Mouse (Mus musculus) bone marrow, adult 2 months (tissue): ENCODE measurements around the gene Tmem245.

Experiments used
- CTCF ChIP-seq: fragments of 200-500 bp; IDR thresholded peaks from 2 replicates; pipeline ENCODE4 v1.5.1; 2011; ENCODE audit warnings: low read length, control low read depth; ENCODE audit not compliant: control insufficient read depth, insufficient read depth
- POLR2A ChIP-seq: fragments of 200-500 bp; IDR thresholded peaks from 2 replicates; pipeline ENCODE4 v1.6.1; 2011; ENCODE audit warnings: low read depth, mild to moderate bottlenecking, control low read depth, low read length, borderline replicate concordance; ENCODE audit not compliant: control insufficient read depth

GRCm38 (mm10) chr4:56837661-56838060 is 109.6 kb downstream of the Tmem245 start:
- TF ChIP-seq CTCF = no peak
- no peak for TF ChIP-seq POLR2A
